Mouse (Mus musculus) liver, embryonic 12.5 days (tissue): ENCODE measurements around the gene Smndc1. TPM values are rescaled to one million over a fixed set of nuclear protein-coding genes. Genes with fewer than 3 reads are reported as not detected.
"Not testable (repeated sequence)": the region's sequence is repeated elsewhere in the genome, so short reads cannot be mapped to it uniquely, and the experiment has no call there.

Experiments used
- ATAC-seq: fragments of 200-750 bp; cut with Nextera tagmentation; 2 replicates; pipeline ENCODE4 v1.8.0; 2017; ENCODE audit warnings: moderate number of reproducible peaks, mild to moderate bottlenecking, moderate library complexity
- H3K27ac ChIP-seq: fragments of 300-500 bp; sonication (generic); 2 replicates; pipeline ENCODE4 v1.5.1; 2016; ENCODE audit warnings: mild to moderate bottlenecking
- H3K27me3 ChIP-seq: fragments of 300-500 bp; sonication (generic); replicated peaks from 2 replicates; pipeline ENCODE4 v1.6.1; 2016; ENCODE audit warnings: mild to moderate bottlenecking, moderate library complexity
- H3K36me3 ChIP-seq: fragments of 300-500 bp; sonication (generic); 2 replicates; pipeline ENCODE4 v1.6.1; 2016; ENCODE audit warnings: mild to moderate bottlenecking, moderate library complexity
- H3K4me1 ChIP-seq: fragments of 300-500 bp; sonication (generic); 2 replicates; pipeline ENCODE4 v1.6.1; 2016
- H3K4me2 ChIP-seq: fragments of 300-500 bp; sonication (generic); 2 replicates; pipeline ENCODE4 v1.6.1; 2016; ENCODE audit warnings: mild to moderate bottlenecking, moderate library complexity
- H3K4me3 ChIP-seq: fragments of 300-500 bp; sonication (generic); 2 replicates; pipeline ENCODE4 v1.5.1; 2016; ENCODE audit warnings: mild to moderate bottlenecking, moderate library complexity
- H3K9ac ChIP-seq: fragments of 300-500 bp; sonication (generic); 2 replicates; pipeline ENCODE4 v1.6.1; 2016; ENCODE audit warnings: mild to moderate bottlenecking, moderate library complexity
- H3K9me3 ChIP-seq: fragments of 300-500 bp; sonication (generic); replicated peaks from 2 replicates; pipeline ENCODE4 v1.6.1; 2016; ENCODE audit warnings: mild to moderate bottlenecking, moderate library complexity
- WGBS: fragments of 180-500 bp; shearing (Covaris S2); methylation state at CpG from one replicate; pipeline ENCODE4 v1.1.7; 2016; ENCODE audit not compliant: insufficient replicate concordance; 5-methylcytosine and 5-hydroxymethylcytosine counted together
- polyA plus RNA-seq: library from polyadenylated mRNA; unstranded; fragments of >200 nt; fragmentation: Nextera tagmentation; extraction: Ambion mirVana; gene quantifications from 2 replicates; pipeline ENCODE4 v1.2.1, GENCODE M21; 2016

Gene Smndc1
- polyA plus RNA-seq, 1 experiment from 2014 or later = 29.3 TPM

GRCm38 (mm10) chr19:53409663-53410307, 19.4 kb upstream of the Smndc1 start:
- Histone ChIP-seq H3K27ac (no peak overlapping the region), H3K9ac (no peak overlapping the region), H3K36me3 (no peaks in the 10 kb centered on the region), H3K27me3 (no peaks in the 10 kb centered on the region), H3K4me1 (peaks cover 31% of the 10 kb centered on the region), H3K9me3 (no peaks in the 10 kb centered on the region), H3K4me2 (peak overlapping the region; percentile 13), H3K4me3 (no peak overlapping the region)
- no peak for ATAC-seq
- WGBS = 44% methylated on average over 17 of the region's 17 CpGs

DNA sequence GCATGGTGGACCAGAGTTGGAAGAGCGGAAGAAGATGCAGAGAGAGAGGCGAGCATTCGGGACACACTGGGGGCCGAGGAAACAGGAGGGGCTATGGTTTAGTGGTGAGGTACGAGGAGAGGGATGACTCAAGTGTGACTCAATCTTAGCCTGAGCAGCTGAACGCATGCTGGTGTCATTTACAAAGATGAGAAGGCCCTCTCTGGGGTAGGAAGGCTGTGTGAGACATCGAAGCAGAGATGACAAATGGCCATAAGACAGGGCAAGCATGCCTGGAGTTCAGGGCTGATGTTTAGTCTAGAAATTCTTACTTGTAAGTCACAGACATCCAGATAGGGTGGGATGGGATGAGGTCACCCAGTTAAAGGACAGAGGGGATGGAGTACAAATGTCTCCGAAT, 18.0 kb upstream of the Smndc1 start:
- no peak for ATAC-seq
- H3K36me3 ChIP-seq = no peaks in the 10 kb centered on the region
- H3K4me2 ChIP-seq = no peak overlapping the region
- WGBS = 63% methylated on average over 8 of the region's 8 CpGs
- H3K27me3 ChIP-seq = no peaks in the 10 kb centered on the region
- H3K9ac ChIP-seq = no peak overlapping the region
- H3K27ac ChIP-seq = no peak overlapping the region
- H3K4me3 ChIP-seq = no peak overlapping the region
- peaks cover 20% of the 10 kb centered on the region for H3K4me1 ChIP-seq
- no peaks in the 10 kb centered on the region for H3K9me3 ChIP-seq

DNA sequence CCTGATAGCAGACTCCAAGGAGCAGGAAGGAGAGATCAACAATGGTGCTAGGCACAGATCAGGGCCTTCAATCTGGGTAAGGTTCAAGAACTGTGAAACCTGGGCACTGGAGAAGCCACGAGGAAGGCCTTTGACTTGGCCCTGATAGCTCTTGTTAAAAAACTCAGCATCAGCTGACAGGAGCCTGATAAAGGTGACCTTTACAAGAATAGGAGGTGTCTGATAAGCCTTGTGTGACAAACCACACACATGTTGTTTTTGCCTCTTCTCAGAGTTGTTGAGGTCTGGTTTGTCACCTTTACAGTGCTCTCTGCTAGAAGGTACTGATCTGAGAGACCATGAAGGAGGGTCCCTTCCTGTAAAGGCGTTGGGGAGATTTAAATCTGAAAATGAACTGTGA, 17.0 kb upstream of the Smndc1 start:
- peaks cover 16% of the 10 kb centered on the region for H3K4me1 ChIP-seq
- no peak overlapping the region for H3K9ac ChIP-seq
- WGBS = 24% methylated on average over 2 of the region's 2 CpGs
- H3K9me3 ChIP-seq = no peaks in the 10 kb centered on the region
- H3K36me3 ChIP-seq = no peaks in the 10 kb centered on the region
- H3K4me3 ChIP-seq = no peak overlapping the region
- H3K4me2 ChIP-seq = no peak overlapping the region
- no peak for ATAC-seq
- H3K27ac ChIP-seq = no peak overlapping the region
- H3K27me3 ChIP-seq = no peaks in the 10 kb centered on the region

GRCm38 (mm10) chr19:53405810-53406209, 15.4 kb upstream of the Smndc1 start:
- Histone ChIP-seq H3K36me3 (no peaks in the 10 kb centered on the region), H3K27me3 (no peaks in the 10 kb centered on the region), H3K4me1 (peaks cover 11% of the 10 kb centered on the region), H3K9ac (no peak overlapping the region), H3K4me2 (no peak overlapping the region), H3K9me3 (no peaks in the 10 kb centered on the region), H3K27ac (no peak overlapping the region), H3K4me3 (no peak overlapping the region)
- WGBS = 23% methylated on average over 2 of the region's 2 CpGs
- ATAC-seq = no peak

DNA sequence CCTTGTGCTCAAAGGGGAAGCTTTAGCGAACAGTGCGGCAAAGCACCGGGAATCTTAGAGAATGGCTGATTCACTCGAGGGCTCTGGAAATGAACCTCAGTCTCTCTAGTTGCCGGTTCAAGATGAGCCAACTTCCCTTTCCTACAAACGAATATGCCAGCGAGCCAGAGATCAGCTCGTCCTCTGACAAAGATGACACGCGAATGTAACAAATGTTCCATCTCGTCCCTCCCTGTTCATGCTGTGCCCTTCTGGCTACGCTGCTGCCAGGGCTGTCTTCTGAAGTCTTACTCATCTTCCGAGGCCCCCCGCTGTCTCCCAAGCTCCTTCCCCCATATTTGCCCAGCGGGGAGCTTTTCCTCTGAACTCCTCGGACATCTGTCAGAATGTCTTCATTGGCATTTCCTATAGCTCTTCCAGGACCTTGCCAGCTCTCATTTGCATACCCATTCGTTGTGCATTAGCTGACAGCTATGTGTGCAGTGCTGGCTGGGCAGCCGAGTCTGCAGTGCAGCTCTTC, 14.5 kb upstream of the Smndc1 start:
- no peak for ATAC-seq
- no peak overlapping the region for H3K4me3 ChIP-seq
- no peaks in the 10 kb centered on the region for H3K27me3 ChIP-seq
- H3K9ac ChIP-seq = no peak overlapping the region
- no peaks in the 10 kb centered on the region for H3K9me3 ChIP-seq
- 63% methylated on average over 18 of the region's 18 CpGs for WGBS
- H3K27ac ChIP-seq = no peak overlapping the region
- no peaks in the 10 kb centered on the region for H3K36me3 ChIP-seq
- H3K4me2 ChIP-seq = no peak overlapping the region
- peaks cover 6% of the 10 kb centered on the region for H3K4me1 ChIP-seq

GRCm38 (mm10) chr19:53404219-53404836, 13.9 kb upstream of the Smndc1 start:
- ATAC-seq = no peak
- Histone ChIP-seq H3K27ac (no peak overlapping the region), H3K4me2 (no peak overlapping the region), H3K4me1 (peaks cover under 1% of the 10 kb centered on the region), H3K9me3 (no peaks in the 10 kb centered on the region), H3K4me3 (no peak overlapping the region), H3K36me3 (no peaks in the 10 kb centered on the region), H3K27me3 (no peaks in the 10 kb centered on the region), H3K9ac (no peak overlapping the region)
- whole genome bisulfite sequencing = 69% methylated on average over 10 of the region's 10 CpGs

GRCm38 (mm10) chr19:53402741-53403432, 12.5 kb upstream of the Smndc1 start:
- Histone ChIP-seq H3K4me1 (no peaks in the 10 kb centered on the region; the same call in 1 of the 2 replicates), H3K9ac (no peak overlapping the region), H3K27ac (no peak overlapping the region), H3K9me3 (no peaks in the 10 kb centered on the region), H3K27me3 (no peaks in the 10 kb centered on the region), H3K36me3 (no peaks in the 10 kb centered on the region), H3K4me3 (no peak overlapping the region), H3K4me2 (no peak overlapping the region)
- WGBS = 36% methylated on average over 12 of the region's 12 CpGs
- no peak for ATAC-seq

- no peaks in the 10 kb centered on the region for H3K9me3 ChIP-seq
- H3K4me1 ChIP-seq = no peaks in the 10 kb centered on the region; the same call in 1 of the 2 replicates
- WGBS = 74% methylated on average over 16 of the region's 16 CpGs
- no peak for ATAC-seq
- H3K36me3 ChIP-seq = no peaks in the 10 kb centered on the region
- H3K9ac ChIP-seq = no peak overlapping the region
- no peak overlapping the region for H3K4me2 ChIP-seq
- H3K4me3 ChIP-seq = no peak overlapping the region
- H3K27ac ChIP-seq = no peak overlapping the region
- H3K27me3 ChIP-seq = no peaks in the 10 kb centered on the region
Observed at GRCm38 (mm10) chr19:53400332-53401110, 10.1 kb upstream of the Smndc1 start.

DNA sequence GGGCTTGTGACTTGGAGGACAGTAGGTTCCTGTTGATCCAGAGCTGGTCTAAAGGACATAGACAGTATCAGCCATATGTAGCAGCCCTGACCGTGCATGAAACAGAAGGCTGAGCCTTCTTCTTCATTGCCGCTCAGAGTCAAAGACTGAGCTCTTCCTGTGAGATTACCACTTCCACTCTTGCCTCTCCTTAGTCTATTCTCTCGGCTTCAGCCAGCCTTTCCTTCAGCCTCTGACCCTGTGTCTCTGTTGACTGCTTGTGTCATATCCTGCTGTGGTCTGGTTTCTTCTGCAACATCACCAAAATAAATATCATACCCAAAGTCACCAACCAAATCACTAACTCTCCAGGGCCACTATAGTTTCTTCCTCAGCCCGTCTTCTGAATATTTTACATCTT, 8.8 kb upstream of the Smndc1 start:
- 32% methylated on average over 4 of the region's 4 CpGs for WGBS
- Histone ChIP-seq H3K36me3 (no peaks in the 10 kb centered on the region), H3K9ac (no peak overlapping the region), H3K4me1 (peaks cover 9% of the 10 kb centered on the region), H3K27ac (no peak overlapping the region), H3K4me3 (no peak overlapping the region), H3K4me2 (no peak overlapping the region), H3K9me3 (no peaks in the 10 kb centered on the region), H3K27me3 (no peaks in the 10 kb centered on the region)
- ATAC-seq = no peak

DNA sequence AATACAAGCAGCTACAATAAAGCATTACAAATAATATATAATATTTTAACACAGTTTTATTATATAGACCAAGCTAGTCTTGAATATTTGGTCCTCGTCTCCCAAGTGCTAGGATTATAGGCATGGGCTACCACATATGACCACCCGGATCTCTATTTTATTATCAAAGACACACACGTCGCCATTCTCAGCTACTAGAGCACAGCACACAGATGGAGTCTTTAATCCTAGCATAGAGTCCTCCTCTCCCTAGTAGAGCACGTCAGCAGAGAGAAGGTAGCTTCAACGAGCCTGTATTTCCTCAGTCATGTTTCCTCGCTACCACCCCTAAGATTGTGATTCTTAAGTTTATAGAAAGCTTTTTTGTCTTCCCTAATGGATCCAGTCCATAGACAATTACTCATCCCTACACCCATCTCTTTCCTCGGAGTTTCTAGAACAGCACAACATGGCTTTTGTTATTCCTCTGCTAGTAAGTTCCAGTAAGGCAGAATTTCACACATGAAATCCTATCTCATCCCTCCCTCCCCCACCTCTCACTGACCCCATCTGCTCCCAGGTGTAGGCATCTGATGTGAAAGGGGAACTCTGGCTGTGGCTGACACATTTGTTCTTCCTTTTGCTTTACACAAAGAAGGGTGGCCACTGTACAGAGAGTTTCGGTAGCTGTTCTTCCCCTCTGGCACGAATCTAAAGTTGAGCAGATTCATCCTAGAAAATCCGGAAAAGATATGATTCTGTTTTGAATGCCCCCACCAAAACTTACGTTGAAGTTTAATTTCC, 7.3 kb upstream of the Smndc1 start:
- WGBS = 68% methylated on average over 12 of the region's 12 CpGs

DNA sequence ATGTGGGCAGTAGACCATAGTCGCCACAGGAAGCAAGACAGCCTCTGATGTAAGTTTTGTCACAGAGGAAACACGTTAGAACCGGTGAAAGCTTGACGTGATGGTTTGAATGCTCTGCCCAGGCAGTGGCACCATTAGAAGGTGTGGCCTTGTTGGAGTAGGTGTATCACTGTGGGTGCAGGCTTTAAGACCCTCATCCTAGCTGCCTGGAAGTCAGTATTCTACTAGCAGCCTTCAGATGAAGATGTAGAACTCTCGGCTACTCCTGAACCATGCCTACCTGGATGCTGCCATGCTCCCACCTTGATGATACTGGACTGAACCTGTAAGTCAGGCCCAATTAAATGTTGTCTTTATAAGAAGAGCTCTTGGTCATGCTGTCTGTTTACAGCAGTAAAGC, 5.4 kb upstream of the Smndc1 start:
- peaks cover 38% of the 10 kb centered on the region for H3K4me1 ChIP-seq
- not testable (repeated sequence) for H3K27me3 ChIP-seq, H3K36me3 ChIP-seq, H3K4me3 ChIP-seq, H3K27ac ChIP-seq, H3K9me3 ChIP-seq, H3K4me2 ChIP-seq, ATAC-seq, H3K9ac ChIP-seq
- 53% methylated on average over 5 of the region's 5 CpGs for WGBS

More for the DNA sequence above, 7.3 kb upstream of the Smndc1 start:
- H3K27ac ChIP-seq = no peak overlapping the region
- no peaks in the 10 kb centered on the region for H3K27me3 ChIP-seq
- peaks cover 23% of the 10 kb centered on the region for H3K4me1 ChIP-seq
- H3K36me3 ChIP-seq = no peaks in the 10 kb centered on the region
- H3K9me3 ChIP-seq = no peaks in the 10 kb centered on the region
- H3K9ac ChIP-seq = no peak overlapping the region
- ATAC-seq = no peak
- H3K4me3 ChIP-seq = no peak overlapping the region
- no peak overlapping the region for H3K4me2 ChIP-seq
